Mouse (Mus musculus) adrenal gland (tissue): Measurements from ENCODE around the gene Olfr763.
"Not testable (repeated sequence)": the region's sequence is repeated elsewhere in the genome, so short reads cannot be mapped to it uniquely, and the experiment has no call there.

Source experiments
- intact Hi-C: fragments of 180-260 bp; cut with DNase I; formaldehyde crosslinking; loops from one replicate; pipeline ENCODE4 v1.15.1; 2025

The Olfr763 gene

GRCm38 (mm10) chr10:129039796-129040195 lies 29.2 kb downstream of the Olfr763 start, which contains the start of gene Olfr764-ps1:
Gene Olfr764-ps1 (minus strand): TSS chr10:129039896.
- intact Hi-C loops, result no loop called here

GRCm38 (mm10) chr10:129049898-129050297 lies 39.3 kb downstream of the Olfr763 start, which contains the start of gene Olfr765:
Gene Olfr765 (minus strand): TSS chr10:129049998.
- intact Hi-C loops, result not testable (repeated sequence)
